Mouse (Mus musculus) neural tube, embryonic 15.5 days (tissue): ENCODE data around the gene Olah. TPM values are rescaled to one million over a fixed set of nuclear protein-coding genes. Genes with fewer than 3 reads are reported as not detected.

Experiments
- ATAC-seq: fragments of 200-750 bp; cut with Nextera tagmentation; 2 replicates; pipeline ENCODE4 v1.8.0; 2017; ENCODE audit warnings: mild to moderate bottlenecking, moderate TSS enrichment, moderate library complexity; ENCODE audit not compliant: low FRiP score
- H3K27ac ChIP-seq: fragments of 300-500 bp; sonication (generic); replicated peaks from 2 replicates; pipeline ENCODE4 v1.5.1; 2015; ENCODE audit warnings: mild to moderate bottlenecking, inconsistent platforms
- H3K27me3 ChIP-seq: fragments of 300-500 bp; sonication (generic); replicated peaks from 2 replicates; pipeline ENCODE4 v1.6.1; 2015; ENCODE audit warnings: inconsistent platforms
- H3K36me3 ChIP-seq: fragments of 300-500 bp; sonication (generic); 2 replicates; pipeline ENCODE4 v1.6.1; 2015; ENCODE audit warnings: inconsistent platforms
- H3K4me1 ChIP-seq: fragments of 300-500 bp; sonication (generic); 2 replicates; pipeline ENCODE4 v1.6.1; 2015; ENCODE audit warnings: inconsistent platforms
- H3K4me2 ChIP-seq: fragments of 300-500 bp; sonication (generic); 2 replicates; pipeline ENCODE4 v1.6.1; 2015; ENCODE audit warnings: inconsistent platforms, mild to moderate bottlenecking, moderate library complexity
- H3K4me3 ChIP-seq: fragments of 300-500 bp; sonication (generic); replicated peaks from 2 replicates; pipeline ENCODE4 v1.5.1; 2015; ENCODE audit warnings: mild to moderate bottlenecking, inconsistent platforms
- H3K9ac ChIP-seq: fragments of 300-500 bp; sonication (generic); replicated peaks from 2 replicates; pipeline ENCODE4 v1.6.1; 2015; ENCODE audit warnings: mild to moderate bottlenecking, inconsistent platforms
- H3K9me3 ChIP-seq: fragments of 300-500 bp; sonication (generic); replicated peaks from 2 replicates; pipeline ENCODE4 v1.6.1; 2016; ENCODE audit warnings: inconsistent platforms
- WGBS: fragments of 180-500 bp; shearing (Covaris S2); methylation state at CpG from one replicate; pipeline ENCODE4 v1.1.7; 2015; ENCODE audit warnings: mixed read lengths; 5-methylcytosine and 5-hydroxymethylcytosine counted together
- polyA plus RNA-seq: library from polyadenylated mRNA; unstranded; fragments of >200 nt; fragmentation: Nextera tagmentation; extraction: Ambion mirVana; gene quantifications from 2 replicates; pipeline ENCODE4 v1.2.1, GENCODE M21; 2015

Olah gene
- polyA plus RNA-seq, 1 experiment from 2014 or later = not detected

DNA sequence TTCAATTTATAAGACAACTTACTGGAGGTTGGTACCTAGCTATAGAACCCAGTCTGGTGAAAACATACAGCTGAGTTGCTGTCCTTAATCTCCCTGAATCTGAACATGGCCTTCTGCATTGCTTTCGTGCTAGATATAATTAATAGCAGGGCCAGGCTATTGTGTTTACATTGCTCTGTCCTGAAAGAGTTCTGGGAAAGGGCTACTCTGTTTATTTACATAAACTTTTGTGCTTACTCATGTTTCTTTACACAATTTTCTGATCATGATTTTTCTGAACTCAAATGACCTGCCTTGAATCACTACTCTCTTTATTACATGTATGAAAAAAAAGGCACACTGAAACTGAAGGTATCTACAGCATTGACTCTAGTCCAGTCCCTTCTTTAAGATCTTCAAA lies 18.7 kb upstream of the Olah start:
- Histone ChIP-seq H3K9ac (no peak overlapping the region), H3K36me3 (no peaks in the 10 kb centered on the region), H3K9me3 (no peaks in the 10 kb centered on the region), H3K4me2 (no peak overlapping the region), H3K27me3 (peaks cover 18% of the 10 kb centered on the region; the same call in 1 of the 2 replicates), H3K27ac (no peak overlapping the region), H3K4me3 (no peak overlapping the region), H3K4me1 (peaks cover 8% of the 10 kb centered on the region)
- WGBS = 58% methylated on average over 1 of the region's 1 CpGs
- ATAC-seq = no peak

- 42% methylated on average over 4 of the region's 4 CpGs for WGBS
- Histone ChIP-seq H3K36me3 (no peaks in the 10 kb centered on the region), H3K4me3 (no peak overlapping the region), H3K27me3 (peaks cover 18% of the 10 kb centered on the region; the same call in 1 of the 2 replicates), H3K4me1 (peaks cover 6% of the 10 kb centered on the region), H3K9ac (no peak overlapping the region), H3K9me3 (no peaks in the 10 kb centered on the region), H3K4me2 (no peak overlapping the region), H3K27ac (no peak overlapping the region)
- ATAC-seq = no peak
These were observed 17.2 kb upstream of the Olah start for GRCm38 (mm10) chr2:3414241-3414640.

DNA sequence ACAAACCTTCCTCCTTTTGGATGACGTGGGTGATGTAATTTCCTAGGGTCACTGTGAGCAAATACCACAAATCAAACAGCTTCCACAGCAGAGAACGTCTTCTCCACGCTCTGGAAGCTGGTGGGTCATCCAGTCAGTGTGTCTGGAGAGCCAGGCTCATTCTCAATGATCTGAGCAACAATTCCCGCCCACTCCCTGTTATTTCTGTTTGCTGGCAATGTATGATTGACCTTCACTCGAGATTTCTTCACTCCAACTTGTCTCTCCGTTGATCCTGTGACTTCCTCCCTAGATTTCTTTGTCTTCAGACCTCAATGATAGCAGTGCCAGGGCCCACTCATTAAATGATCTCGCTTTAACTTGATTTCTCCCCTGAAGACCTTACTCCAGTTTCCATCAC lies 10.7 kb upstream of the Olah start:
- Histone ChIP-seq H3K9ac (no peak overlapping the region), H3K4me3 (no peak overlapping the region), H3K4me2 (no peak overlapping the region), H3K27me3 (no peaks in the 10 kb centered on the region), H3K9me3 (no peaks in the 10 kb centered on the region), H3K4me1 (no peaks in the 10 kb centered on the region), H3K36me3 (no peaks in the 10 kb centered on the region), H3K27ac (no peak overlapping the region)
- ATAC-seq = no peak
- WGBS = 82% methylated on average over 7 of the region's 7 CpGs

DNA sequence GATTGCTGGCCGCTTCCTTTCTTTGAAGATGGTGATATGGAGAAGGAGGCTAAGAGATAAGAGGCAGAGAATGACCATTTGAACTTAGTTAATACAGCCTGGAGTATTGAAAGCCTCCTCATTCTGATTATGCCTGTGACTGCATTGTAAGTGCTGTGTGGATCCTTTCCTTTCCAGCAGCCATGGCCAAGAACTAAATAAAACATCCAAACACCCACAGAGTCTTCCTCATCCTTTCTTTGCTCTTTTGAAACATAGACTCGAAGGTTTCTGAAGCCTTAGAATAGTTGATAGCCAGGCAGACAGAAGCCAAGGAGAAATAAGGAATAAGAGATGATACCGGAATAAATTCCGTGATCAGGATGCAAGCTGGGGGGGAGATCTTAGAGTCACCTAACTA lies 9.0 kb upstream of the Olah start:
- 85% methylated on average over 4 of the region's 4 CpGs for WGBS
- Histone ChIP-seq H3K36me3 (no peaks in the 10 kb centered on the region), H3K4me3 (no peak overlapping the region), H3K4me2 (no peak overlapping the region), H3K27me3 (no peaks in the 10 kb centered on the region), H3K27ac (no peak overlapping the region), H3K9me3 (no peaks in the 10 kb centered on the region), H3K4me1 (no peaks in the 10 kb centered on the region), H3K9ac (no peak overlapping the region)
- no peak for ATAC-seq

DNA sequence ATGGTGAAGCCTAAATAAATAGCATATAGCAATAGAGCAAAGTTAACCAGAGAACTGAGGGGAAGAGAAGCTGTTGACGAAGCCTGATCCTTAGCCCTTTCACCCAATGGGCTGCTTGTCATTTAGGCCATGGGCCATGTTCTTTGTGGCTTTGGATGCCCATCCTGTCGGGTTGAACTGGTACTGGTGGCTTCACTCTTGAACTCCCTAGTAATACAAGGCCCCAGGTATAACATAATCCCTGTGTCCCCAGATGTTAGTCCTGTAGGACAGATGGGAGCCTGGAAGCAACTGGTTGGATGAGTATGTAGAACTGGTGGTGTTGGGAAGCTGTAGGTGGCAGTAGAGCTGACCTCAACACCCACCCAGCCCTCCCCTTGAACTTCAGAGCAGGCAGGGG lies 5.1 kb downstream of the Olah start:
- Histone ChIP-seq H3K4me3 (no peak overlapping the region), H3K4me2 (no peak overlapping the region), H3K9me3 (no peaks in the 10 kb centered on the region), H3K27me3 (no peaks in the 10 kb centered on the region), H3K4me1 (no peaks in the 10 kb centered on the region), H3K27ac (no peak overlapping the region), H3K36me3 (no peaks in the 10 kb centered on the region), H3K9ac (no peak overlapping the region)
- no peak for ATAC-seq
- WGBS = 84% methylated on average over 2 of the region's 2 CpGs

DNA sequence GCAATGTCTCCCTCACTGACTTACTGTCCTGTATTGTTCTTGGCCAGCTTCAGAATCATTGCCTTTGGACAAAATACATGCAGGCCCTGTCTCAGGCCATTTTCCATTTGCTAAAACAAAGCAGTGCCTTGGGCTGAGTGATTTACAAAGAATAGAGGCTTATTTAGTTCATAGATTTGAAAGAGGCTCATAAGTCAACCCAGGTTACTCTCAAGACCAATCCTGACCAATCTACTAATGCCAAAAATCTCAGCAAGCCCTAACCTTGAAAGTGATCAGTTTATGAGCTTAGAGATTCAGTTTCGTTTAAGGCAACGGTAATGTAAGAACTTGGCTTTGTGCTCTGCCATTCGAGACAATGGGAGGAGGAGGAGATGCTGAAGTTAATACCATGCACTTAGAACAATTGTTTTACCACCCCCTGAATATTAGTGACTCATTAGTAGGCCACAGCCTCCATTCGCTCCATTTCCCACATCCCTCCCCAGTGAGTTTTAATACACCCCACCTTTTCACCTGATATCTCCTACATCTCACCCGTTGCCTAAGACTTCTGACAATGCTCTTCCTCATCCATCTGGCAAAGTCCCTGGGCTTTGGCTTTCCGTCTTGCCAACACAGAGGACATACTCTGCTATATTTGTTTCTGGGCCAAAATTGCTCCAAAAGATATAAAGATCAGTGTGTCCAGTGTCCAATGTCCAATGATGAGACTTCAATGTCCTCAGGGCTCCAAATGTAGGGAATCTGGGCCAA lies 9.7 kb downstream of the Olah start:
- Histone ChIP-seq H3K27ac (no peak overlapping the region), H3K4me2 (no peak overlapping the region), H3K4me1 (no peaks in the 10 kb centered on the region), H3K27me3 (no peaks in the 10 kb centered on the region), H3K36me3 (no peaks in the 10 kb centered on the region), H3K9me3 (no peaks in the 10 kb centered on the region), H3K9ac (no peak overlapping the region), H3K4me3 (no peak overlapping the region)
- 75% methylated on average over 6 of the region's 6 CpGs for WGBS
- ATAC-seq = no peak

GRCm38 (mm10) chr2:3365127-3365526 lies 31.9 kb downstream of the Olah start:
- 73% methylated on average over 4 of the region's 4 CpGs for WGBS
- H3K4me1 ChIP-seq = no peaks in the 10 kb centered on the region
- ATAC-seq = no peak
- H3K27ac ChIP-seq = no peak overlapping the region
- H3K4me3 ChIP-seq = no peak overlapping the region
- H3K36me3 ChIP-seq = no peaks in the 10 kb centered on the region
- H3K27me3 ChIP-seq = no peaks in the 10 kb centered on the region
- H3K9ac ChIP-seq = no peak overlapping the region
- H3K9me3 ChIP-seq = no peaks in the 10 kb centered on the region
- no peak overlapping the region for H3K4me2 ChIP-seq

- Histone ChIP-seq H3K27me3 (no peaks in the 10 kb centered on the region), H3K4me3 (no peak overlapping the region), H3K36me3 (no peaks in the 10 kb centered on the region), H3K4me1 (no peaks in the 10 kb centered on the region), H3K4me2 (no peak overlapping the region), H3K9me3 (no peaks in the 10 kb centered on the region), H3K27ac (no peak overlapping the region), H3K9ac (no peak overlapping the region)
- no peak for ATAC-seq
- 88% methylated on average over 3 of the region's 3 CpGs for WGBS
These were observed 35.9 kb downstream of the Olah start for GRCm38 (mm10) chr2:3361067-3361466.

DNA sequence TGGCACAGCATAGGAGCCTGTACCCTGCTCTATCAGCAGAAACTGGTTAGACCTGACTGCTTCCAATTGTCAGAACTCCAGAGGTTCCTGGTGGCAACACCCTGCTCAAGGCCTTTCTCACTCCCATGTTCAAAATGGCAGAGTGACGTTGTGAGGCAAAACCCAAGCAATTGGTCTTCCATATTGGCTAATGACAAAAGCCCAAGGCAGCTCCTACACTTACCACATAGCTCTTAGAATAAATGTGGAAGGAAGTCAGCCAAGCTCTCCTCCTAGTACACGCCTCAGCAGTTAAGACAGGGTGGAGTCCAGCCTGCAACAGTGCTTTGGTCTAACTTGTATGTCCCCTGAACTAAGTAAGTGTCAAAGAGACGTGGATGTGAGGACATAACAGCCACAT lies 39.1 kb downstream of the Olah start:
- H3K36me3 ChIP-seq = no peaks in the 10 kb centered on the region

DNA sequence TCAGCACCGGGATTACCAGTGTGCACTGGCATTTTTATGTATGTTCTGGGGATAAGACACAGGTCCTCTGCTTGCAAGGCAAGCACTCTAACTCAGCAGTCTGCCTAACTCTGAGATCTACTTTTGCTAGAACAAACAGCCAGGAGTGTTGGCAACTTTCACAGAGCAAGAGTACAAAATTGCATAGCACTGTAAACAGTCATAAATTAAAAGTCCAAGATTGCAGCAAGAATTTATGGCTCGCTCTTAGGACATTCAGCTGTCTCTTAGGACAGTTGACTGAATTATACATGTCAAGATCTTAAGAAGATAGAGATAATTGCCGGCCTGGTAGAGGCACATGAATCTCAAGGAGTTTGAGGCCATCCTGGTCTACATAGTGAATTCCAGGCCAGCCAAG lies 40.7 kb downstream of the Olah start:
- no peaks in the 10 kb centered on the region for H3K9me3 ChIP-seq
- H3K27me3 ChIP-seq = no peaks in the 10 kb centered on the region
- H3K4me1 ChIP-seq = no peaks in the 10 kb centered on the region
- 80% methylated on average over 3 of the region's 3 CpGs for WGBS
- no peak overlapping the region for H3K9ac ChIP-seq
- no peak overlapping the region for H3K4me3 ChIP-seq
- ATAC-seq = no peak
- no peak overlapping the region for H3K4me2 ChIP-seq
- H3K27ac ChIP-seq = no peak overlapping the region
- H3K36me3 ChIP-seq = no peaks in the 10 kb centered on the region

More for the DNA sequence above, 39.1 kb downstream of the Olah start:
- Histone ChIP-seq H3K4me3 (no peak overlapping the region), H3K27ac (no peak overlapping the region), H3K9me3 (no peaks in the 10 kb centered on the region), H3K4me2 (no peak overlapping the region), H3K9ac (no peak overlapping the region), H3K27me3 (no peaks in the 10 kb centered on the region), H3K4me1 (no peaks in the 10 kb centered on the region)
- ATAC-seq = no peak
- 78% methylated on average over 3 of the region's 3 CpGs for WGBS

- Histone ChIP-seq H3K9ac (no peak overlapping the region), H3K36me3 (no peaks in the 10 kb centered on the region), H3K4me2 (no peak overlapping the region), H3K9me3 (no peaks in the 10 kb centered on the region), H3K27ac (no peak overlapping the region), H3K4me3 (no peak overlapping the region), H3K27me3 (no peaks in the 10 kb centered on the region), H3K4me1 (no peaks in the 10 kb centered on the region)
- no peak for ATAC-seq
- WGBS = 91% methylated on average over 8 of the region's 8 CpGs
These were observed 41.2 kb downstream of the Olah start for GRCm38 (mm10) chr2:3355793-3356192.

- no peak for ATAC-seq
- Histone ChIP-seq H3K27me3 (no peaks in the 10 kb centered on the region), H3K4me2 (no peak overlapping the region), H3K4me3 (no peak overlapping the region), H3K36me3 (no peaks in the 10 kb centered on the region), H3K9ac (no peak overlapping the region), H3K27ac (no peak overlapping the region), H3K9me3 (no peaks in the 10 kb centered on the region), H3K4me1 (no peaks in the 10 kb centered on the region)
These were observed 43.9 kb downstream of the Olah start for GRCm38 (mm10) chr2:3353160-3353559.
